Mouse (Mus musculus) T-helper 2 cell (primary cell): Measurements from ENCODE around the gene Cyp2c38.
"Not testable (repeated sequence)": the region's sequence is repeated elsewhere in the genome, so short reads cannot be mapped to it uniquely, and the experiment has no call there.

ENCODE experiments used
- in situ Hi-C: fragments of 300-600 bp; cut with MboI, MseI; formaldehyde crosslinking; loops from one replicate; pipeline ENCODE4 v1.15.1; 2025; ENCODE audit warnings: high pct_unique_total_duplicates

The Cyp2c38 gene

GRCm38 (mm10) chr19:39462941-39463340 is at the start of gene Cyp2c38:
Cyp2c38 (minus strand) TSS chr19:39463075.
- in situ Hi-C loops: no loop called here

GRCm38 (mm10) chr19:39510534-39510933 is 47.7 kb upstream of the Cyp2c38 start, which contains the start of gene Cyp2c39:
Cyp2c39 (plus strand) TSS chr19:39510862.
- in situ Hi-C loops: no loop called here

- in situ Hi-C loops: no loop called here
Observed at GRCm38 (mm10) chr19:39509533-39509932, 46.7 kb upstream of the Cyp2c38 start.

- in situ Hi-C loops: no loop called here
Observed at GRCm38 (mm10) chr19:39506341-39506740, 43.5 kb upstream of the Cyp2c38 start.

GRCm38 (mm10) chr19:39483961-39484360 is 21.1 kb upstream of the Cyp2c38 start:
- in situ Hi-C loops: not testable (repeated sequence)

- in situ Hi-C loops: no loop called here
Observed at GRCm38 (mm10) chr19:39463923-39464322, 1.0 kb upstream of the Cyp2c38 start.
